Mouse (Mus musculus) spleen, postnatal 36 days (tissue): ENCODE data around the gene Parp1.

Source experiments
- DNase-seq, 2 experiments: peaks; one replicate each; pipeline ENCODE4 v3.0.0; 2022; ENCODE audit warnings: low spot score in 2 of 2, mixed read lengths in 1 of 2

Parp1 gene

DNA sequence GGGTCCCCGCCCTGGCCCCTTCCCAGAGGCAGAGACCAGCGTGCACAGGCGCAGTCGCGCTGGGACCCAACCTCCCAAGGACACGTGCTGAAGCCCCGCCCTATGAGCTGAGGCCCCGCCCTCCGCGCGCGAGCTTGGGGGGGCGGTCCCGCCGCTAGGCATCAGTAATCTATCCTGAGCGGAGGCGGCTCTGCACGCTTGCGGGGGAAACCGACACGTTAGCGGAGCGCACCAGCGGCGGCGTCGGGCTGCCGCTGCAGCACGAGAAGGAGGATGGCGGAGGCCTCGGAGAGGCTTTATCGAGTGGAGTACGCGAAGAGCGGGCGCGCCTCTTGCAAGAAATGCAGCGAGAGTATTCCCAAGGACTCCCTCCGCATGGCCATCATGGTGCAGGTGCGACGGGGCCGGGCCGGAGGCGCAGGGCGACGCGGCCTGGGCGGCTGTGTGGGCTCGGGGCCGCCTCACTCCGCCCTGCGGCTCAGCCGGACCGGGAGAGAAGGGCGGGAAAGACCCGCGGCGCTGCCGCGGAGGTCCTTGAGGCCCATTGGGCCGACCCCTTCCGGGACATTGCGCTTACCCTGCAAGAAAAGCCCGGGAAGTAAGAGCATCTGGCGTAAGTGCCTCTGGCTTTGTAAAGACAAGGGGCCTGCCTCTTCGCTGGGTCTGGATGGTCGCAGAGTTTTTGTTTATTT is at the start of gene Parp1:
TSS of gene Parp1 (plus strand) at position 164 of the 692 bp plus-strand sequence.
- peak; percentile 96 for DNase-seq

DNA sequence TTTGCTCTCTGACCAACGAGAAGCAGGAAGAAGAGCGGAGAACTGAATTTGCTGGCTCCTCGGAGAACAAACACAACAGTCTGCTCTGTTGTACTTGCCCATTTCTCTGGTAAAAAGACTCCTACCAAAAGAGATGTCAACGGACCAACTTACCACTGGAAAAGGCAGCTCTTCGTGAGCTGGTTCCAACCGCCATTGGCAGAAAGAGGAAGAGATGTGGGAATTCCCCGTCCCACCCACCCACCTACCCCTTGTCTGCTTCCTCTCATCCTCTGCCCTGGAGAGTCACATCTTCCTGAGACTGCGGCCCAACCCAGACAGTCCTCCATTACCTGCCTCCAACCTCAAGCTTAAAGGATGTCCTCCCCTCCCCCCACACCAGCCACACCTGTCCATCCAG is 49.2 kb upstream of the Parp1 start:
- DNase-seq = no peak

DNA sequence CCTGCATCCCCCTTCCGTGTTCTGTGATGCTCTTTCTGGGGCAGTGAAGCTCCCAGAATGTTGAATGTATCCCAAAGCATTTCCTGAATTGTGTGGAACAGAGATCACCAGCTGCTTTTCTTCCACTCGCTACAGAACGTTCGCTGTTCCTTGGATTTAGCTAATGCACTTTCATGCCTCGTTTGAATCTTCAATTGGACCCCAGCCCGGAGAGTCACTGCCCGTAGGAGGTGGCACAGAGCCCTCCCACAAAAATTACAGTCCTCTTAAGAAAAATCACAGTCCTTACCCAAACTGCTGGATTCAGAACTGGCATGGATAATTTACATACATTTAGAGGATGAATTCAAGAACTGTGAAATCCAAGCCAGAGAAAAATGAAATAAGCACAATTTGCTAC is 48.5 kb upstream of the Parp1 start:
- no peak for DNase-seq

DNA sequence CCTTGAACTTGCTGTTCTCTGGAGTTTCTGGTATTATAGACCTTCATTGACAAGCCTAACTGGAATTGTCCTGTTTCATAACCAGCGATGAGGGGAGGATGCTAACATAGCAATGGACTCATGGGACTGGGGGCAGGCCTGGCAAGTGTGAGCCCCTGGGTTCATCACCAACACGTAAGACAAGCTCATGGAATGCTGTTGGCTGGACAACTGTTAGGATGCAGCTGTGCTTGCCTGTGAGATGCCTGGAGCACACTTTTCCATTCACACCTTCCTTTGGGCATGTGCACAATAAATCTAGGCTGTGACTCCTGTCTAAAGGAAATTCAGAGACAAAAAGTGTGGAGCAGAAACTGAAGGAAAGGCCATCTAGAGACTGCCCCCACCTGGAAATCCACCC is 45.4 kb upstream of the Parp1 start:
- no peak for DNase-seq

DNA sequence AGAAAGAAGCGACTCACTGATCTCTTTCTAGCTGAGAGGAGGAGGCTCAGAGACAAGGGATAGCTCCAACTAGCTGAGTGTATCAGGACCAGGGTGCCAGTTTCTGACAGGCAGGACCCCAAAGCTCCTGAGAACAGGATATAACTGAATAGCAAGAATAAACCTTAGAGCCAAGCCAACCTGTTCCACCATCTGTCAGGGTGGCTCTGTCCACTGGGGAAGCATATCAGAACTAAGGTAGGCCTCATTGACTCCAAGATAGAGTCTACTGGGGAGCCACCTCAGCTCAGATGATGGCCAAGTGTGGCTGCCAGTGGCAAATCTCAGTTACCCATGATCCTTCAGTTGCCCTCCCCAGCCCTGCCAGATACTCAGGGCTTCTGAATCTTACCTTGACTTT is 43.4 kb upstream of the Parp1 start:
- DNase-seq = no peak

DNA sequence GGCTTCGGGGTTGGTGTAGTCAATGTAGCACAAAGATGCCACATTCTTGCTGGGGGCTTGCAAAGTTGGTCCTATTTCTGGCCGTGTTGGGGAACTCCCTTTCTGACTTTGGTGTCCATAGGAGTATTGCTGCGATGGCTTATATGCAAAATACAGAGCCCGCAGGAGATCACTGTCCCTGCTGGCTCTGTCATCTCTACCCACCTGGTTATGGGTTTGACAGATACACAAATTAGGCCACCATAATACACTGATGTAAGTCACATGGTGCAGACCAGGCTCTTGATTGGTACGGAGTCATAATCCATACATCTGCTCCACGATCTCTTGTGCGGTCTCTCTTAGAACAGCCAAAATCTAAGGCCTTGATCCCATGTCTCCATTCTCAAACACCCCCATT is 38.9 kb upstream of the Parp1 start:
- peak; percentile 66 to 74 for DNase-seq

DNA sequence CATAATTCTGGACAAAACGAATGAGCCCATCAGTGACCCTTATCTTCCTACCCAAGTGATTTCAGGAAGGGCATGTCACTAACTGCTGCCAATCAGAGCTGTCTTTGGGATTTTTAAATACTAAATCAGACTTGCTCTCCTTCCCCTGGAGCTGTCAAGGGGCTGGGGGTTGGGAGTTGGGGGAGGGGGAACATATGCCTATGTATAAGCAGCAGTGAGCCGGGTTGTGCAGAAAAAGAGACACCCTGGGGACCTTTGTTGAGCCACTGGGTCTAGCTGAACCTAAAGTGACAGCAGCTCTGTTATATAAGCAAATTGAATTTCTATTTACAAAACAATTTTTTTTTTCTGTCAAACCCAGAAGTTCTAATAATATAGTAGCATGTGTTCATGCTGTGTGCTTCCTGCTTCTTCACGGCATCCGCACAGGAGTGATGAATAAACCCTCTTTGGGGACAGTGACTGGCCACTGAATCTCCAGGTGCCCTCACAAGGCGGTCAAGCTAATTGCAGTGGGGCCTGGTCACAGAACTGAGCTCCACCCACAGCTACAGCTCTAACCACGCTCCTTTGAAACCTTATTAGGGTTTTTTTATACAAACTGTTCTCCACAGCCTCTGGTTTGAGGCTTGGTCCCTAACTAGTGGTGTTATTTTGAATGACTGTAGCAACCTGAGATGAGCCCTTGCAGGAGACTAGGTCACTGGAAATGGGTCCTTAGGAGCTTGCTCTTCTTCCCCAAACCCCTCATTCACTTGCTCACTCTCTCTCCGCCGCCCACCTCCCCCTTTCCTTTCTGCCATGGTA is 38.1 kb upstream of the Parp1 start:
- peak; percentile 69 to 73 for DNase-seq

DNA sequence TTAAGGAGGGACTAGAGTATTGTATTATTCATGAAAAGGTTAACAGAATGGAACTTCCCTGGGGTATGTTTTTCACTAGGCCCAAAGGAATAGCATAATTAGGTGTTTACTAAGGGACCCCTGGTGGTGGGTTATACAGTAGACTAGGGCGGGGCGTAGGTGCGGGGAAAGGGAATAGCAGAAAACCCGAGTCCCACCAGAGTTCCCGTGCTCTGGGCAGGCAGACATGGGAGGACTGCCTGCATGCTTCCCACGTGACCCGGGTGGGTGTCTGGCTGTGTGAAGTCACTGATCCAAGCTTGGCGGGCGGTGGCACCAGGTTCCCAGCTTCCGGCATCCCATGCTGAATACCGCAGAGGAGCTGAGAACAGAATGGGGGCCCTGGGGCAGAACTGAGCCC is 36.1 kb upstream of the Parp1 start:
- no peak for DNase-seq

DNA sequence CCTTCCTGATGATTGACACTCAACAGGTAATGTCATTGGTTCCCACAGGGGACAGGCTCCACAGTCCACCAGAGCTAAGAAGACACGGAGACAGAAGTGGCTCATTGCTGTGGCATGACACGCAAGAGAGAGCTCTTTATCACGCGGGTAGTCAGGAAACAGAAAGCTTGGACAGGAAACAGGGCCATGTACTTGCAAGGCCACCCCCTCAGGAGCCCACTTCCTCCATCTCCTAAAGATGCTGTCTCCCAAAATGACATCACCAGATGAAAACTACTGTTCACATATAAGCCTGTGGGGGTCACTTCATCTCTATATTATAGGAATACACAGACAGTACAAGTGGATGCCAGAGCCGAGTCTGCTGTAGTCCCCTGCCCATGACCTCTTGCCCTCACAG is 32.0 kb upstream of the Parp1 start:
- peak; percentile 40 to 43 for DNase-seq

DNA sequence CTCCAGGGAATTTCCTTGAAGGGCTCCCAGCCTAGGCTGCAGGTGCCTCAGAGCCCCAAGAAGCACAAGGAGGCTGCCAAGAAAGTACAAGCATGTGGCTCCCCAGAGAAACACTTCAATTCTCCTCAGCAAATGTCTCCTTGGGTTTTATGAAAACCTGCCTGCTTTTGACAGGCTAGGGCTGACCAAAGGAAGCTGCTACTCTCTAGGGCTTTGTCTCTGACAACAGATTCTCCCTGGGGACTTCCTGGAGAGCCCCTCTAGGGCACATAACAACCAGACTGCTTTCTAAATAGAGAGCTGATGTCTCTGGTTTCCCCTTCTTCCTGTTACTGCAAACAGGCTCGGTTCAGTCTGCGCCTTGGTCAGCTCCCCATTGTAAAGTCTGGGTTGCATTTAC is 27.5 kb upstream of the Parp1 start:
- peak; percentile 88 to 91 for DNase-seq

DNA sequence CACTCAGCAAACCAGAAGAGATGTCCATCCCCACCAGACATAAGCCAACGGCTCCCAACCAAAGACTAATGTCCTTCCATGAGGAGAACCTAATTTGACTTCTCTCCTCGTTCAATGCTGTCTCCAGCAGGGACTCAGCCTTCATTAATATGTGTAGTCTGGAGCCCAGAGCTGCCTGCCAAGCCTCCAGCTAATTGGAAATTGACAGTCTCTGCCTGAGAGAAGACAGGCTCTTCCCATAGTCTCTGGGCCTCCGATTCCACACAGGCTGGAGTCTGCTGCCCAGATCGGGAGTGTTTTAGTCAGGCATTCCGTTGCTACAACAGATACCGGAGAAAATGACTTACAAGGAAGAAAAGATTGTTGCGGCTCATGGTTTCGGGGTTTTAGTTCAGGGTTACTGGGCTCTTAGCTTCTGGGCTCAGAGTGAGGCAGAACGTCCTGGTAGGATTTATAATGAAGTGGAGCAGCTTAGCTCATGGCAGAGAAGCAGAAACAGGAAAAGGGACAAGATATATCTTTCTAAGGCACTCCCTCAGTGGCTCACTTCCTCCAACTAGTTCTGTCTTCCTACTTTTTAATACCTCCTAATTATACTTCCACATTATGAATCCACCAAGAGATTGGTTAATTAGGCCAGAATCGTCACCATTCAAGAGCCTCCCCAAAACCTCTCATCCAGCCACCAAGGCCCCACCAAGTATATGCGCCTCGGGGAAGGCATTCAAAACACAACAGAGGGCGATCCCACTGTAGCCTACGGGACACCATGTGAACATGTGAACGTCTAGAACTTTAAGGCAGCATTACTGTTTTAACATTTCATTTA is 26.6 kb upstream of the Parp1 start:
- no peak for DNase-seq

DNA sequence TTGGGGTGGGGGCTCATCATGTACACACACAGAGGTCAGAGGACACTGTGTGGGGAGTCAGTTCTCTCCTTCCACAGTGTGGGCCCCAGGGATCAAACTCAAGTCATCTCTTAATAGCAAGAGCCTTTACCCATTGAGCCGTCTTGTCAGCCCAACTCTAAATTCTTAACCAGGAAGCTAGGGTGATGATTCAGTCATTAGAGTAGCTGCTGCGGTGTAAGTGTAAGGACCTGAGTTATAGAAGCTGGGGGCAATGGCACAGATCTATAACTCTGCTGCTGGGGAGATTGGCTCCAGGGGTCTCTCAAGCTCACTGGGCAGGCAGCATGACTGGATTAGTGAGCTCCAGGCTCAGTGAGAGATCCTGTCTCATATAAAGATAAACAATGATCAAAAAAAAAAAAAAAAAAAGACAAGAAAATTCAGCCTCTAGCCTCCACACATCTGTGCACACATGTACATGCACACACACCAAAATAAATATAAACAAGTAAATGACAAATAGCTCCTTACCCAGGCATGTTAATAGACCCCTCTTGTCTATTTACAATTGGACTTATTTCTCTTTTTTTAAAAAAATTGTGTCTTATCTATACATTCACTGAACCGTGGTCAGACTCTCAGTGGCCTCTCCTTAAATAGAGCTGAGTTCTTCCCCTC is 25.9 kb upstream of the Parp1 start:
- peak in 1 of 2 experiments; percentile 35 for DNase-seq

DNA sequence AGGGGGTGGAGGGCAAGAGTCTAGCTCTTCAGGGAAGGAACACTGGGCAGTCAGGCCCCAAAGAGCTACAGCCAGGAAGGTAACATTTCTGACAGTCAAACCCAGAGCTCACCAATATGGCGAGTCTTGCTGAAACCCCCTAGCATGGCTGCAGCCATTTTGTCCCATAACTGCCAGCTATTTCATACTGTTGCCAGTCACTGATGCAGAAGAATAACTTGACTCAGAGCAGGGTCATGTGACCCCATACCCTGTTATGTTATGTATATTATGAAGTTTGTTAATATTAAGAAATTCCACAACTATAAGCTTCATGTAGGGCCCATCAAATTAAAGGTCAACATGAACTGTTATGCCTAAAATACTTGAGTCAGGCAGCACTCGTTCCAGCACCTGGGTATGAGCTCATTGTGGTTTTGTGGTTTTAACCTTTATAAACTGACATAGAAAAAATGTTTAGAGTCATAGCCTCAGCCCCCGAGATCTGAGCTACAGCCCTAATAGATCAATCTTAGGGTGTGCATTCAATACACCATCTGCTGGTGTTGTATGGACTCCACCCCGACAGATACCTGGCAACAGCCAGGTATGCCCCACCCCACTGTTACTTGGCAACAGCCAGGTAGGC is 22.7 kb upstream of the Parp1 start:
- peak; percentile 60 to 66 for DNase-seq

DNA sequence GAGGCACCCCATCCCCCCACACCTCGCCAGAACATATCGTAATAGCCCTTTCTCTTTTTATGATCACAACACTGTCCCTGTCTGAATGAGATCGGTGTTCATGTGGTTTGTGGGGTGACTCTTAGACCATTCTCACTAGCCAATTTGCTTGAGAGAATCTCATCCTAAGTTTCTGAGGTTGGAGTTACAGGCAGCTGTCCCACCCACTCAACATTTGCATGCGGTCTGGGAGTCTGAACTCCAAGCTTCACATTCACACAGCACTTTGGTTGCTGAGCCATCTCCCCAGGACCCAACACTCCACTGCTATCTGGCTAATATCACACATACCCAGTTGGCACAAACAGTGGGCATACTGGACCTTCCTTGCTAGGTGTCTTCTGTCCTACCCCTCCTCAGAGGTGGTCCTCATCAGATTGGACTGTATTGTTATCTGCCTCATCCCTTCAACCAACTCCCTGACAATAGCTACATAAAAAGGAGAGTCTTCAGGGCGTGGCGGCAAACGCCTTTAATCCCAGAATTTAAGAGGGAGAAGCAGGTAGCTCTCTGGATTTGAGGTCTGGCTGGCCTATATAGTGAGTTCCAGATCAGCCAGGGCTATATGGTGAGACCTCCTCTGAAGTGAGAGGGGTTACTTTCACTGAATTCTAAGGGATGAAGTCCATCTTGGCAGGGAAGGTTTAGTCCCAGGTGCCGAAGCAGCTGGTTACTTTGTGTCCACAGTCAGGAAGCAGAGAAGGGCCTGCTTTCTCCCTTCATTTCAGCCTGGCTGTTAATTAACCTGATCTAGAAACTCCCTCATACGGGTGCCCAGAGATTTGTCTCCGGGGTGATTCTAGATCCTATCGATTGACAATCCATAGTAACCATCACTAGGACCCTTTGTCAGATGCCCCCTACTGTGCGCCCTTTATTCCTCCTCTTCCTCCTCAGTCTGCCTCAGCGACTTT is 21.6 kb upstream of the Parp1 start:
- no peak for DNase-seq

DNA sequence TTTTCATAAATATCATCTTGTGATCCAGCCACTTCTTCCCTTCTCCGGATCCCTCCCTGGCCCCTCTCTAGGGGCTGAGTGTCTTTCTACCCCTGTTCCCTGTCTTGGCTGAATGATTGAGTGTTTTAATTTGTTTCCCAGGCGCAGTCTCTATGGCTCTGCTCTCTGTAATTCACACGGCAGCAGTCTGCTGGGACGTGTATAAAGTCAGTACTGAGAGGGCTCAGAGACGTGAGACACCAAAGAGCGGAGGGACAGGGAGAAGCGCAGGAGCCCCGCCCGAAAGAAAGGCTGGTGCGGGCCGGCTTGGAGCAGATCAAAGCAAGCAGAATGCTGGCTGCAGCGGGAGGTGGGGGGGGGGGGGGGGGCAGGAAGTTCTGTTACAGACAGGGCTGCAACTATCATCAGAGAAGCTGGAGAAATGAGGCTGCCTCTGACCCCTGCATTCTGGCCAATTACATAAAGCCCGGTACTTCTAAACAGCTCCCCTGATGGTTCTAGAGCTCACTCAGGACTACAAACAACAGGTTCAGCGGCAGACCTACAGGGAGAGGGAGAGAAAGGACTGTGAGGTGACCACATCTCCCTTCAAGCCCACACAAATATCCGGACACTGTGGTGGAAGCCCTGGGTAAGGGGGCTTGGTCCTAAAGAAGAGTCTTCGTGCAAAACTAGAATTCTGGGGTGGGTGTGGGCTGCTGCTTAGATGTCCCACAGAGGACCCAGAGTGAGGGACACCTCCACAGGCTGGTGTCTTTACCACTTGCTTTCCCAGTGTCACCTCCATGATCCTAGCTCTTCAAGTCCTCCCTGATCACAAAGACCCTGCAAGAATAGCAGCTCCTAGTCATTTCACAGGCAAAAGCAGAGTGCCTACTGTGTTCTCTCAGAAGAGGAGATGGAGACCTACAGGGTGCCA is 20.7 kb upstream of the Parp1 start:
- DNase-seq = peak in 1 of 2 experiments; percentile 42

DNA sequence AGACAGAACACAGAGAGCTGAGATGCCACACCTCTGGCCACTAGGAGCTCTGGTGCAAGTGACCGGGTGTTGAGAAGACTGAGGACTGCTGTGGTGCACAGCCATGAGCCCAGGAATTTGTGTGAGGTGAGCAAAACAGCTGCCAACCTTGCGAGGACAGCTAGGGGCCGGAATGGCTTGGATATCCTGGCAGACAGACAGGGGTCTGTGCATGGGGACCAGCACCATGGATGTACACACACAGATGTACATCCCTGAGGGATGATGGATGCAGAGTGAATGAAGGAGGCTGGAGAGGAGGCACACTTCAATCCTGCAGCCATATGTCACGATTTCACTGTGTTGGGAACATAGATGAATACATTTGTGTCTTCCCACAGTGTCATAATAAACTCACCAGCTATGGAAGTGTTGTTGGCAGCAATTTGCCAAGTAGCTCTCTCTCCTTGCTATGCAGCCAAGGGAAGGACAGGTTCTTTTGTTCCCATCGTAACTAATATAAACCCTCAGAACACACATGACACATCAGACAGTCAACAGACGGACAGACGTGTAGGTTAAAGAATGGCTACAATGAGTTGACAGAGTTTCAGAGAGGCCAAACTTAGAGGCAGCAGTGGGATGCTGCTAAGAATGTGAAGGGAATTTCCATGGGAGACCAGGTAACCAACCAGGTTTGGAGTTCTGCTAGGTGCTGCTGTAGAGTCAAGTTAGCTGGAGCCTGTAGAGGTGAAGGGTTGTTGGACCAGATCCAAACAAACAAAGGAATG is 19.0 kb upstream of the Parp1 start:
- DNase-seq = no peak

DNA sequence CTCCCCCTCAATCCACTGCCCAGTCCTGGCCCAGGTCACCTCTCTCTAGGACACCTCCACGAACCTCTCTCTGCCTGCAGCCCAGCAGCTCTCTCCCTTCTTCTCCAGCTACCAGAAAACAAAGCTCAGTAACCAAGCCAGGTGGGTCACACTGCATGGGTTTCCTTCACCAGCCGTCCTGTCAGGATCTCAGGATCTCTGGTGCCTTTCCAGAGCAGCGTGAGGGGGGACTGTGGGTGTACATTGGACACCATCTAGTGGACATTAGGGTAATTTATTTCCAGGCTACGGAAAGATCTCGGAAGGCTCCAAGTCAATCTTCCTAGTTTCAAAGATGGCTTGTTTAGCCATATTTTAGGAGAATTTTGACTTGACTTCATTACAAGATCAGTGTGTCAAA is 18.0 kb upstream of the Parp1 start:
- DNase-seq = no peak

DNA sequence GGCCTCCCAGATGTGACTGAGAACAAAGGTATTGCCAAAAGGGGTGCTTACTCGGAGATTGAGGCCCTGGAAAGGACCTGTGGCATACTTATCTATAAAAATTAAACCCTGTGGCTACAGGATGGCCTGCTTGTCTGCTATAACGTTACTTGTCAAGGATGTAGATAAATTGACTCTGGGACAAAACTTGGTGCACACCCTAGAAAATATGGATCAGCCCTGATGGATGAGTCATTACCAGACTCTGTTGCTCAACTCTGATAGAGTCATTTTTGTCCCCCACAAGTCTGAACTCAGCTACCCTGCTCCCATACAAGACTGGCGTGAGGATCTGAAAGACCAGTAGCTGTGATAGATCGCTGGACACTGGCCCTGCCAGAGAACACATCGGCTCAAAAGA is 11.8 kb upstream of the Parp1 start:
- DNase-seq = no peak
